ENCODE assay signal across 21 mouse cellular contexts in genomic region chr13:9713462-9714134, GRCm38 (mm10). TPM values are rescaled to one million over a fixed set of nuclear protein-coding genes. Genes with fewer than 3 reads are reported as not detected.
A peak's percentile ranks its signal among the peaks of the same experiment; 100 is the strongest.
DNase-seq lines count a peak whose midpoint lies in the region; ATAC-seq and TF ChIP-seq lines count a peak whose summit lies in the region.
"Had no signal": no experiment of that assay in that cellular context is flagged by ENCODE, and none has a peak within 500 bp of the region (broad histone marks: within the 10 kb centered on the region; RNA-seq: fewer than 3 reads in every experiment).

No protein-coding gene starts in this region.

- no peak overlapping the region for H3K27ac ChIP-seq in forebrain, embryonic 13.5 days
- H3K27ac ChIP-seq in forebrain, embryonic 14.5 days (ENCODE audit: low read depth, low read length), result no peak overlapping the region
- no peak overlapping the region for H3K27ac ChIP-seq in midbrain, embryonic 15.5 days
- no peak overlapping the region for H3K27ac ChIP-seq in midbrain, postnatal 0 days (ENCODE audit: low read depth, low read length)
- H3K27ac ChIP-seq in intestine, postnatal 0 days (ENCODE audit: low read depth, low read length), result no peak overlapping the region
- H3K27ac ChIP-seq: lung, embryonic 15.5 days had no signal

- H3K4me3 ChIP-seq in forebrain, embryonic 13.5 days, result no peak overlapping the region
- no peak overlapping the region for H3K4me3 ChIP-seq in forebrain, embryonic 14.5 days (ENCODE audit: low read depth, low read length)
- H3K4me3 ChIP-seq in midbrain, embryonic 15.5 days, result no peak overlapping the region
- no peak overlapping the region for H3K4me3 ChIP-seq in midbrain, postnatal 0 days (ENCODE audit: low read depth, low read length)
- no peak overlapping the region for H3K4me3 ChIP-seq in intestine, postnatal 0 days (ENCODE audit: low read depth, low read length)
- H3K4me3 ChIP-seq: lung, embryonic 15.5 days; megakaryocyte, embryonic 14.5 days had no signal

- no peak for TF ChIP-seq CTCF in midbrain, postnatal 0 days (IDR thresholded peaks at IDR 0.05)
- TF ChIP-seq CTCF in intestine, postnatal 0 days (IDR thresholded peaks at IDR 0.05; ENCODE audit: low read depth), result no peak

- H3K9ac ChIP-seq in forebrain, embryonic 13.5 days, result no peak overlapping the region
- no peak overlapping the region for H3K9ac ChIP-seq in forebrain, embryonic 14.5 days (ENCODE audit: low read length)
- H3K9ac ChIP-seq in midbrain, embryonic 15.5 days, result no peak overlapping the region
- H3K9ac ChIP-seq in midbrain, postnatal 0 days (replicated peaks; ENCODE audit: low read length, poor library complexity, severe bottlenecking), result no peak overlapping the region
- H3K9ac ChIP-seq in intestine, postnatal 0 days (ENCODE audit: low read depth, low read length), result no peak overlapping the region
- H3K9ac ChIP-seq: lung, embryonic 15.5 days had no signal

- no peaks in the 10 kb centered on the region for H3K4me1 ChIP-seq in forebrain, embryonic 13.5 days
- no peaks in the 10 kb centered on the region for H3K4me1 ChIP-seq in forebrain, embryonic 14.5 days (ENCODE audit: control insufficient read depth, insufficient read depth, low read length)
- H3K4me1 ChIP-seq in midbrain, embryonic 15.5 days, result no peaks in the 10 kb centered on the region
- H3K4me1 ChIP-seq in midbrain, postnatal 0 days (ENCODE audit: insufficient read depth, low read length), result no peaks in the 10 kb centered on the region
- no peaks in the 10 kb centered on the region for H3K4me1 ChIP-seq in intestine, postnatal 0 days (replicated peaks; ENCODE audit: control insufficient read depth, insufficient read depth, low read length)
- H3K4me1 ChIP-seq: lung, embryonic 15.5 days had no signal

- H3K27me3 ChIP-seq in forebrain, embryonic 13.5 days, result no peaks in the 10 kb centered on the region
- no peaks in the 10 kb centered on the region for H3K27me3 ChIP-seq in forebrain, embryonic 14.5 days (replicated peaks; ENCODE audit: control insufficient read depth, insufficient read depth, low read length)
- H3K27me3 ChIP-seq in midbrain, embryonic 15.5 days (replicated peaks), result no peaks in the 10 kb centered on the region
- no peaks in the 10 kb centered on the region for H3K27me3 ChIP-seq in midbrain, postnatal 0 days (ENCODE audit: insufficient read depth, low read length)
- no peaks in the 10 kb centered on the region for H3K27me3 ChIP-seq in intestine, postnatal 0 days (replicated peaks; ENCODE audit: control insufficient read depth, insufficient read depth, low read length)
- H3K27me3 ChIP-seq: CH12.LX; lung, embryonic 15.5 days; megakaryocyte, embryonic 14.5 days; Patski had no signal

- DNase-seq in forebrain, embryonic 14.5 days (ENCODE audit: low spot score), result no peak
- DNase-seq in midbrain, postnatal 0 days (ENCODE audit: low spot score), result no peak
- no peak for DNase-seq in cerebellum, postnatal 14 days
- DNase-seq in spleen, postnatal 36 days (ENCODE audit: low spot score in 2 of 2), result no peak
- DNase-seq: cerebellum, adult 8-10 months; embryo, embryonic 11 days; gastrocnemius, postnatal 36 days; kidney, adult 11 months; kidney, postnatal 10 days; left cerebral cortex, postnatal 4 days; right cerebral cortex, adult 18-20 months; spleen, adult 18-20 months; thymus, postnatal 4 days had no signal

- H3K9me3 ChIP-seq in forebrain, embryonic 13.5 days (replicated peaks), result no peaks in the 10 kb centered on the region
- no peaks in the 10 kb centered on the region for H3K9me3 ChIP-seq in forebrain, embryonic 14.5 days (replicated peaks; ENCODE audit: control insufficient read depth, low read length)
- H3K9me3 ChIP-seq in midbrain, embryonic 15.5 days, result no peaks in the 10 kb centered on the region
- H3K9me3 ChIP-seq in midbrain, postnatal 0 days (ENCODE audit: low read length), result no peaks in the 10 kb centered on the region
- H3K9me3 ChIP-seq in intestine, postnatal 0 days (ENCODE audit: control insufficient read depth), result no peaks in the 10 kb centered on the region
- H3K9me3 ChIP-seq: lung, embryonic 15.5 days; megakaryocyte, embryonic 14.5 days had no signal

- 0 out of 2 replicates have a peak, but pooled peaks have one; percentile 41 for ATAC-seq in forebrain, embryonic 13.5 days
- no peak for ATAC-seq in forebrain, embryonic 14.5 days
- ATAC-seq in midbrain, embryonic 15.5 days (replicated peaks), result peak; percentile 67; the same call in 1 of the 2 replicates
- no peak for ATAC-seq in midbrain, postnatal 0 days (ENCODE audit: low FRiP score)
- ATAC-seq in intestine, postnatal 0 days, result peak; percentile 60; the same call in 1 of the 2 replicates
- ATAC-seq in megakaryocyte progenitor cell, adult 5-6 weeks (replicated peaks; ENCODE audit: poor library complexity), result peak; percentile 98

- 81% methylated on average over 6 of the region's 6 CpGs for WGBS in forebrain, embryonic 13.5 days
- 86% methylated on average over 6 of the region's 6 CpGs for WGBS in forebrain, embryonic 14.5 days
- WGBS in midbrain, embryonic 15.5 days, result 80% methylated on average over 6 of the region's 6 CpGs
- 73% methylated on average over 6 of the region's 6 CpGs for WGBS in midbrain, postnatal 0 days
- WGBS in intestine, postnatal 0 days, result 55% methylated on average over 6 of the region's 6 CpGs

- peaks cover 21% of the 10 kb centered on the region for H3K36me3 ChIP-seq in forebrain, embryonic 13.5 days (ENCODE audit: poor library complexity, severe bottlenecking)
- H3K36me3 ChIP-seq in forebrain, embryonic 14.5 days (ENCODE audit: control insufficient read depth, insufficient read depth, low read length), result peaks cover 16% of the 10 kb centered on the region
- 0 out of 2 replicates have a peak, but pooled peaks cover 2% of the 10 kb centered on the region for H3K36me3 ChIP-seq in midbrain, embryonic 15.5 days (replicated peaks)
- 0 out of 2 replicates have a peak, but pooled peaks cover under 1% of the 10 kb centered on the region for H3K36me3 ChIP-seq in midbrain, postnatal 0 days (ENCODE audit: insufficient read depth, low read length)
- no peaks in the 10 kb centered on the region for H3K36me3 ChIP-seq in intestine, postnatal 0 days (ENCODE audit: control insufficient read depth, insufficient read depth)
- H3K36me3 ChIP-seq: lung, embryonic 15.5 days had no signal

- H3K4me2 ChIP-seq in forebrain, embryonic 13.5 days, result no peak overlapping the region
- no peak overlapping the region for H3K4me2 ChIP-seq in forebrain, embryonic 14.5 days (ENCODE audit: low read length)
- H3K4me2 ChIP-seq in midbrain, embryonic 15.5 days, result no peak overlapping the region
- no peak overlapping the region for H3K4me2 ChIP-seq in midbrain, postnatal 0 days (ENCODE audit: low read depth, low read length, poor library complexity, severe bottlenecking)
- no peak overlapping the region for H3K4me2 ChIP-seq in intestine, postnatal 0 days (replicated peaks; ENCODE audit: low read depth)
- H3K4me2 ChIP-seq: lung, embryonic 15.5 days had no signal

RNA-seq across cellular contexts. Expression of gene Zmynd11, which starts 51.5 kb away (rescaled TPM):
- polyA plus RNA-seq in forebrain, embryonic 13.5 days (2015; fragmentation: Nextera tagmentation; extraction: Ambion mirVana), result 139 and 142 TPM in 2 replicates
- 148 and 179 TPM in 2 replicates for polyA plus RNA-seq in forebrain, embryonic 14.5 days (2014; fragmentation: Nextera tagmentation; extraction: Ambion mirVana)
- 174 and 181 TPM in 2 replicates for polyA plus RNA-seq in midbrain, embryonic 15.5 days (2015; fragmentation: Nextera tagmentation; extraction: Ambion mirVana)
- 163 and 222 TPM in 2 replicates for total RNA-seq in midbrain, postnatal 0 days (2014; rRNA removed)
- 138 and 157 TPM in 2 replicates for polyA plus RNA-seq in midbrain, postnatal 0 days (2015; fragmentation: Nextera tagmentation; extraction: Ambion mirVana)
- 45.2 and 52.9 TPM in 2 replicates for polyA plus RNA-seq in intestine, postnatal 0 days (2015; fragmentation: Nextera tagmentation; extraction: Ambion mirVana)
- 39.3 and 51.2 TPM in 2 replicates for total RNA-seq in megakaryocyte progenitor cell, adult 5-6 weeks (2015)
- 39.5 and 53.0 TPM in 2 replicates for total RNA-seq in megakaryocyte progenitor cell, adult 5-6 weeks (2017)

Comparison
In these comparisons a context has a peak if more than half of its experiments do, and no peak if none do; other contexts are left out.
1. ATAC-seq: peak in forebrain, embryonic 13.5 days (single experiment), midbrain, embryonic 15.5 days (single experiment), intestine, postnatal 0 days (single experiment) and megakaryocyte progenitor cell, adult 5-6 weeks (single experiment); none in forebrain, embryonic 14.5 days (single experiment) and midbrain, postnatal 0 days (single experiment).